Mouse (Mus musculus): ENCODE results near the gene Mcemp1. TPM values are rescaled to one million over a fixed set of nuclear protein-coding genes. Genes with fewer than 3 reads are reported as not detected.

Mcemp1 gene
- total RNA-seq (2023): 329 and 340 TPM in 2 replicates

DNA sequence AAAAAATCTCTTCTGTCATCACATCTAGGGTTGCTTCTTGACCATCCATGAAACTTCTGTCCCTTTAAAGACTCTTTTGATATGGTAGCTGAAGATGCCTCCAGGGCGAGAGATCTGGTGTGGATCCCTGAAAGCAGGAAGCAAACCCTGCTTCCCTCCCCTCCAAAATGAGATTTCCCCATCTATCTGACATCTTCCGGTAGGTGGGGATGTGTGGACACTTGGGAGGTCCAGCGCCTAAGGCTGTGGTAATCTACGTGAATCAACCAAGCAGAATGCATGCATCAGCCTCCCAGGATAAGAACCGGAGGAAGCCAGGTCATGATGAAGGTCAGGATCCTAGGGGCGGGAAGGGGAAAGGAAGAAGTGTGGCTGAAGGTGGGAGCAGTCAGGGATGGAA is at the start of gene Mcemp1:
Gene Mcemp1 (plus strand): TSS at position 248 of the 400 bp plus-strand sequence.

GRCm38 (mm10) chr8:3621199-3621970 is 44.2 kb upstream of the Mcemp1 start, which contains the start of the genes Xab2 and Pet100:
Gene Xab2, minus strand, starts transcription at chr8:3621316.
Gene Pet100, plus strand, starts transcription at chr8:3621548.

GRCm38 (mm10) chr8:3625445-3625844 is 40.1 kb upstream of the Mcemp1 start, which contains the start of gene Pcp2:
Gene Pcp2, minus strand, starts transcription at chr8:3625545.

GRCm38 (mm10) chr8:3630647-3631477 is 34.7 kb upstream of the Mcemp1 start, which contains the start of gene Stxbp2:
Gene Stxbp2, plus strand, starts transcription at chr8:3630955.

GRCm38 (mm10) chr8:3655526-3655925 is 10.0 kb upstream of the Mcemp1 start, which contains the start of gene Retn:
Gene Retn, plus strand, starts transcription at chr8:3655770.

GRCm38 (mm10) chr8:3671980-3672491 is 6.5 kb downstream of the Mcemp1 start, which contains the start of gene Fcor:
Gene Fcor, minus strand, starts transcription at chr8:3672362.

GRCm38 (mm10) chr8:3676131-3676992 is 10.8 kb downstream of the Mcemp1 start, which contains the start of gene Trappc5:
Gene Trappc5, plus strand, starts transcription at chr8:3676299.

GRCm38 (mm10) chr8:3694121-3694520 is 28.6 kb downstream of the Mcemp1 start, which contains the start of gene Fcer2a:
Gene Fcer2a, minus strand, starts transcription at chr8:3694175.

Other genes starting within 250 kb of the Mcemp1 start
- 0.50 and 1.0 TPM in 2 replicates for gene Pex11g, start 198.1 kb upstream of the Mcemp1 start, total RNA-seq (2023)
- gene Tex45, start 194.9 kb upstream of the Mcemp1 start, total RNA-seq (2023): 1.7 and 3.9 TPM in 2 replicates
- gene Zfp358, start 172.6 kb upstream of the Mcemp1 start, total RNA-seq (2023): 3.0 and 5.0 TPM in 2 replicates
- 26.7 and 31.6 TPM in 2 replicates for gene Mcoln1, start 165.3 kb upstream of the Mcemp1 start, total RNA-seq (2023)
- 20.0 and 20.5 TPM in 2 replicates for gene Pnpla6, start 150.4 kb upstream of the Mcemp1 start, total RNA-seq (2023)
- gene C330021F23Rik, start 97.8 kb upstream of the Mcemp1 start, total RNA-seq (2023): not detected in 2 replicates
- 0.16 TPM in 1 of 2 replicates, not detected in the other for gene Camsap3, start 78.5 kb upstream of the Mcemp1 start, total RNA-seq (2023)
- gene Xab2, start 44.4 kb upstream of the Mcemp1 start, total RNA-seq (2023): 45.1 and 47.4 TPM in 2 replicates
- gene Pet100, start 44.2 kb upstream of the Mcemp1 start, total RNA-seq (2023): 122 and 124 TPM in 2 replicates
- gene Pcp2, start 40.2 kb upstream of the Mcemp1 start, total RNA-seq (2023): not detected in 2 replicates
- gene Stxbp2, start 34.8 kb upstream of the Mcemp1 start, total RNA-seq (2023): 317 and 390 TPM in 2 replicates
- 1.4 and 1.9 TPM in 2 replicates for gene Retn, start 10.0 kb upstream of the Mcemp1 start, total RNA-seq (2023)
- 4.6 and 5.0 TPM in 2 replicates for gene Fcor, start 6.6 kb downstream of the Mcemp1 start, total RNA-seq (2023)
- gene Trappc5, start 10.5 kb downstream of the Mcemp1 start, total RNA-seq (2023): 10.4 and 12.5 TPM in 2 replicates
- 0.18 and 0.35 TPM in 2 replicates for gene Fcer2a, start 28.4 kb downstream of the Mcemp1 start, total RNA-seq (2023)
- not detected in 2 replicates for gene Clec4g, start 54.9 kb downstream of the Mcemp1 start, total RNA-seq (2023)
- 2.9 and 4.1 TPM in 2 replicates for gene Cd209a, start 83.2 kb downstream of the Mcemp1 start, total RNA-seq (2023)
- gene Cd209e, start 188.6 kb downstream of the Mcemp1 start, total RNA-seq (2023): not detected in 2 replicates
- gene Cd209d, start 212.8 kb downstream of the Mcemp1 start, total RNA-seq (2023): not detected in 2 replicates

All from neutrophil, adult 65 days (primary cell).